In genomic region chr11:69395235-69395633, GRCm38 (mm10) we compare ENCODE assay signal across 8 mouse cellular contexts. TPM values are rescaled to one million over a fixed set of nuclear protein-coding genes. Genes with fewer than 3 reads are reported as not detected.
DNase-seq lines count a peak whose midpoint lies in the region; ATAC-seq and TF ChIP-seq lines count a peak whose summit lies in the region.
"Not testable (repeated sequence)": the region's sequence is repeated elsewhere in the genome, so short reads cannot be mapped to it uniquely, and the experiment has no call there.

Gene Naa38 (plus strand): TSS chr11:69395487.
Gene Cyb5d1 (minus strand): TSS chr11:69395631.

- TF ChIP-seq CTCF in heart, postnatal 0 days (IDR thresholded peaks at IDR 0.05; ENCODE audit: low read depth); stomach, postnatal 0 days (IDR thresholded peaks at IDR 0.05; ENCODE audit: low read depth): not testable (repeated sequence)

- H3K36me3 ChIP-seq in forebrain, embryonic 13.5 days (ENCODE audit: poor library complexity, severe bottlenecking): peaks cover 31% of the 10 kb centered on the region
- H3K36me3 ChIP-seq in heart, postnatal 0 days (replicated peaks; ENCODE audit: control insufficient read depth, insufficient read depth, low read length): peaks cover 13% of the 10 kb centered on the region
- H3K36me3 ChIP-seq in liver, embryonic 16.5 days (ENCODE audit: control insufficient read depth, insufficient read depth); stomach, postnatal 0 days (ENCODE audit: control insufficient read depth, insufficient read depth, low read length): not testable (repeated sequence)
- H3K36me3 ChIP-seq in neural tube, embryonic 12.5 days: peaks cover 16% of the 10 kb centered on the region

- H3K4me1 ChIP-seq in forebrain, embryonic 13.5 days: peaks cover 40% of the 10 kb centered on the region
- not testable (repeated sequence) for H3K4me1 ChIP-seq in heart, postnatal 0 days (ENCODE audit: control insufficient read depth, insufficient read depth); stomach, postnatal 0 days (replicated peaks; ENCODE audit: control insufficient read depth, insufficient read depth)
- H3K4me1 ChIP-seq in liver, embryonic 16.5 days (ENCODE audit: control insufficient read depth, low read depth, low read length): peaks cover 31% of the 10 kb centered on the region
- peaks cover 38% of the 10 kb centered on the region for H3K4me1 ChIP-seq in neural tube, embryonic 12.5 days

- H3K27me3 ChIP-seq in forebrain, embryonic 13.5 days: peaks cover 21% of the 10 kb centered on the region
- H3K27me3 ChIP-seq in heart, postnatal 0 days (ENCODE audit: control insufficient read depth, insufficient read depth, low read length); liver, embryonic 16.5 days (ENCODE audit: control insufficient read depth, insufficient read depth, low read depth, low read length); neural tube, embryonic 12.5 days (replicated peaks); stomach, postnatal 0 days (ENCODE audit: control insufficient read depth, insufficient read depth, low read length): not testable (repeated sequence)

- peak within 1 kb of the TSS; percentile 83 for H3K9ac ChIP-seq in forebrain, embryonic 13.5 days
- peak within 1 kb of the TSS; percentile 78 for H3K9ac ChIP-seq in heart, postnatal 0 days (replicated peaks; ENCODE audit: low read depth, low read length)
- H3K9ac ChIP-seq in liver, embryonic 16.5 days (ENCODE audit: low read depth, low read length): peak within 1 kb of the TSS; percentile 96
- peak within 1 kb of the TSS; percentile 82 for H3K9ac ChIP-seq in neural tube, embryonic 12.5 days
- peak within 1 kb of the TSS; percentile 95 for H3K9ac ChIP-seq in stomach, postnatal 0 days (ENCODE audit: low read length)

- peak within 1 kb of the TSS; percentile 95 for H3K27ac ChIP-seq in forebrain, embryonic 13.5 days
- H3K27ac ChIP-seq in heart, postnatal 0 days (ENCODE audit: low read depth): peak within 1 kb of the TSS; percentile 95
- peak within 1 kb of the TSS; percentile 97 for H3K27ac ChIP-seq in liver, embryonic 16.5 days (ENCODE audit: low read length)
- peak within 1 kb of the TSS; percentile 85; the same call in 1 of the 2 replicates for H3K27ac ChIP-seq in neural tube, embryonic 12.5 days
- peak within 1 kb of the TSS; percentile 97 for H3K27ac ChIP-seq in stomach, postnatal 0 days (replicated peaks)

- H3K4me3 ChIP-seq in forebrain, embryonic 13.5 days: peak within 1 kb of the TSS; percentile 67
- H3K4me3 ChIP-seq in heart, postnatal 0 days (ENCODE audit: low read depth, low read length): peak within 1 kb of the TSS; percentile 61
- peak within 1 kb of the TSS; percentile 83 for H3K4me3 ChIP-seq in liver, embryonic 16.5 days (ENCODE audit: low read depth, low read length)
- H3K4me3 ChIP-seq in neural tube, embryonic 12.5 days: peak within 1 kb of the TSS; percentile 73
- peak within 1 kb of the TSS; percentile 65 for H3K4me3 ChIP-seq in stomach, postnatal 0 days (ENCODE audit: low read depth, low read length)

- TF ChIP-seq EP300 in heart, postnatal 0 days (IDR thresholded peaks at IDR 0.05; ENCODE audit: low read depth); stomach, postnatal 0 days (optimal IDR thresholded peaks at IDR 0.05): not testable (repeated sequence)

- not testable (repeated sequence) for H3K9me3 ChIP-seq in forebrain, embryonic 13.5 days (replicated peaks); heart, postnatal 0 days (replicated peaks; ENCODE audit: control insufficient read depth, low read length); liver, embryonic 16.5 days (replicated peaks; ENCODE audit: control insufficient read depth, low read length); neural tube, embryonic 12.5 days; stomach, postnatal 0 days (ENCODE audit: control insufficient read depth, low read length)

- peak within 1 kb of the TSS; percentile 85 for H3K4me2 ChIP-seq in forebrain, embryonic 13.5 days
- H3K4me2 ChIP-seq in heart, postnatal 0 days (ENCODE audit: low read depth, low read length): peak within 1 kb of the TSS; percentile 72
- peak within 1 kb of the TSS; percentile 90 for H3K4me2 ChIP-seq in liver, embryonic 16.5 days (ENCODE audit: low read depth, low read length)
- peak within 1 kb of the TSS; percentile 79 for H3K4me2 ChIP-seq in neural tube, embryonic 12.5 days (replicated peaks)
- H3K4me2 ChIP-seq in stomach, postnatal 0 days (replicated peaks; ENCODE audit: low read depth): peak within 1 kb of the TSS; percentile 71

- peak; percentile 79 for ATAC-seq in forebrain, embryonic 13.5 days
- ATAC-seq in heart, postnatal 0 days (ENCODE audit: insufficient read depth, low read depth): peak; percentile 71
- ATAC-seq in liver, embryonic 16.5 days (ENCODE audit: low read depth): peak; percentile 79
- ATAC-seq in neural tube, embryonic 12.5 days (ENCODE audit: low FRiP score, low read depth): peak; percentile 74
- ATAC-seq in stomach, postnatal 0 days (ENCODE audit: low FRiP score, low TSS enrichment): peak; percentile 81

- under 1% methylated on average over 20 of the region's 24 CpGs for WGBS in forebrain, embryonic 13.5 days
- under 1% methylated on average over 20 of the region's 24 CpGs for WGBS in heart, postnatal 0 days
- 0% methylated on average over 20 of the region's 24 CpGs for WGBS in liver, embryonic 16.5 days (ENCODE audit: insufficient replicate concordance)
- WGBS in neural tube, embryonic 12.5 days: under 1% methylated on average over 24 of the region's 24 CpGs
- 1% methylated on average over 19 of the region's 24 CpGs for WGBS in stomach, postnatal 0 days

- peak; percentile 90 for DNase-seq in CD4-positive, CD25-positive, alpha-beta regulatory T cell, adult 2 months (ENCODE audit: low read depth, low spot score)
- DNase-seq in c-Kit-positive CD71-positive TER-119-negative erythroid progenitor cells, embryonic 14.5 days (ENCODE audit: low read depth): peak; percentile 82
- DNase-seq in heart, postnatal 0 days (ENCODE audit: low spot score): not testable (repeated sequence)
- DNase-seq in kidney, postnatal 4 days: peak; percentile 91 to 95
- peak; percentile 88 for DNase-seq in stomach, postnatal 0 days (ENCODE audit: low spot score)

RNA-seq across cellular contexts. Expression of gene Naa38, which starts in this region (rescaled TPM):
- polyA plus RNA-seq in forebrain, embryonic 13.5 days (2015; fragmentation: Nextera tagmentation; extraction: Ambion mirVana): 100.0 and 108 TPM in 2 replicates
- total RNA-seq in heart, postnatal 0 days (2014; rRNA removed; ENCODE audit: low replicate concordance): 64.9 and 93.4 TPM in 2 replicates
- 171 and 175 TPM in 2 replicates for polyA plus RNA-seq in heart, postnatal 0 days (2015; fragmentation: Nextera tagmentation; extraction: Ambion mirVana)
- 73.4 and 76.8 TPM in 2 replicates for polyA plus RNA-seq in liver, embryonic 16.5 days (2015; fragmentation: Nextera tagmentation; extraction: Ambion mirVana)
- 105 and 111 TPM in 2 replicates for polyA plus RNA-seq in neural tube, embryonic 12.5 days (2016; fragmentation: Nextera tagmentation; extraction: Ambion mirVana)
- polyA plus RNA-seq in stomach, postnatal 0 days (2015; fragmentation: Nextera tagmentation; extraction: Ambion mirVana): 153 and 170 TPM in 2 replicates

RNA-seq across cellular contexts. Expression of gene Cyb5d1, which starts in this region (rescaled TPM):
- 45.9 and 48.6 TPM in 2 replicates for polyA plus RNA-seq in forebrain, embryonic 13.5 days (2015; fragmentation: Nextera tagmentation; extraction: Ambion mirVana)
- total RNA-seq in heart, postnatal 0 days (2014; rRNA removed; ENCODE audit: low replicate concordance): 14.2 and 17.6 TPM in 2 replicates
- 16.7 and 18.6 TPM in 2 replicates for polyA plus RNA-seq in heart, postnatal 0 days (2015; fragmentation: Nextera tagmentation; extraction: Ambion mirVana)
- 9.5 and 9.9 TPM in 2 replicates for polyA plus RNA-seq in liver, embryonic 16.5 days (2015; fragmentation: Nextera tagmentation; extraction: Ambion mirVana)
- polyA plus RNA-seq in neural tube, embryonic 12.5 days (2016; fragmentation: Nextera tagmentation; extraction: Ambion mirVana): 48.5 and 49.9 TPM in 2 replicates
- 9.1 and 9.5 TPM in 2 replicates for polyA plus RNA-seq in stomach, postnatal 0 days (2015; fragmentation: Nextera tagmentation; extraction: Ambion mirVana)
